Mouse (Mus musculus) stomach, embryonic 15.5 days (tissue): ENCODE data around the gene Lamp2. TPM values are rescaled to one million over a fixed set of nuclear protein-coding genes. Genes with fewer than 3 reads are reported as not detected.
"Not testable (repeated sequence)": the region's sequence is repeated elsewhere in the genome, so short reads cannot be mapped to it uniquely, and the experiment has no call there.

Source experiments
- ATAC-seq: fragments of 200-750 bp; cut with Nextera tagmentation; 2 replicates; pipeline ENCODE4 v1.8.0; 2017; ENCODE audit warnings: low read depth, moderate number of reproducible peaks, moderate TSS enrichment; ENCODE audit not compliant: insufficient read depth, low FRiP score
- H3K27ac ChIP-seq: fragments of 300-500 bp; sonication (generic); 2 replicates; pipeline ENCODE4 v1.5.1; 2015; ENCODE audit warnings: mild to moderate bottlenecking, inconsistent platforms
- H3K27me3 ChIP-seq: fragments of 300-500 bp; sonication (generic); replicated peaks from 2 replicates; pipeline ENCODE4 v1.6.1; 2015; ENCODE audit warnings: inconsistent platforms
- H3K36me3 ChIP-seq: fragments of 300-500 bp; sonication (generic); 2 replicates; pipeline ENCODE4 v1.6.1; 2015; ENCODE audit warnings: inconsistent platforms
- H3K4me1 ChIP-seq: fragments of 300-500 bp; sonication (generic); 2 replicates; pipeline ENCODE4 v1.6.1; 2015; ENCODE audit warnings: inconsistent platforms
- H3K4me2 ChIP-seq: fragments of 300-500 bp; sonication (generic); 2 replicates; pipeline ENCODE4 v1.6.1; 2015; ENCODE audit warnings: mild to moderate bottlenecking, inconsistent platforms
- H3K4me3 ChIP-seq: fragments of 300-500 bp; sonication (generic); replicated peaks from 2 replicates; pipeline ENCODE4 v1.5.1; 2015; ENCODE audit warnings: inconsistent platforms
- H3K9ac ChIP-seq: fragments of 300-500 bp; sonication (generic); 2 replicates; pipeline ENCODE4 v1.6.1; 2015; ENCODE audit warnings: inconsistent platforms
- H3K9me3 ChIP-seq: fragments of 300-500 bp; sonication (generic); 2 replicates; pipeline ENCODE4 v1.6.1; 2016; ENCODE audit warnings: inconsistent platforms
- WGBS: fragments of 180-500 bp; shearing (Covaris S2); methylation state at CpG from one replicate; pipeline ENCODE4 v1.1.7; 2015; 5-methylcytosine and 5-hydroxymethylcytosine counted together
- polyA plus RNA-seq: library from polyadenylated mRNA; unstranded; fragments of >200 nt; fragmentation: Nextera tagmentation; extraction: Ambion mirVana; gene quantifications from 2 replicates; pipeline ENCODE4 v1.2.1, GENCODE M21; 2015

Lamp2 gene
- polyA plus RNA-seq, 1 experiment from 2014 or later, result 143 TPM

GRCm38 (mm10) chrX:38423096-38423495, 33.2 kb downstream of the Lamp2 start:
- no peaks in the 10 kb centered on the region for H3K27me3 ChIP-seq
- WGBS, result 65% methylated on average over 3 of the region's 3 CpGs
- no peak overlapping the region for H3K27ac ChIP-seq
- no peaks in the 10 kb centered on the region for H3K36me3 ChIP-seq
- no peak for ATAC-seq
- no peaks in the 10 kb centered on the region for H3K4me1 ChIP-seq
- H3K9me3 ChIP-seq, result no peaks in the 10 kb centered on the region
- H3K9ac ChIP-seq, result no peak overlapping the region
- H3K4me3 ChIP-seq, result no peak overlapping the region
- no peak overlapping the region for H3K4me2 ChIP-seq

- Histone ChIP-seq H3K27me3 (no peaks in the 10 kb centered on the region), H3K9ac (no peak overlapping the region), H3K27ac (no peak overlapping the region), H3K36me3 (no peaks in the 10 kb centered on the region), H3K4me2 (no peak overlapping the region), H3K4me3 (no peak overlapping the region), H3K9me3 (no peaks in the 10 kb centered on the region), H3K4me1 (no peaks in the 10 kb centered on the region)
- ATAC-seq, result no peak
- WGBS, result 69% methylated on average over 3 of the region's 3 CpGs
Measured at GRCm38 (mm10) chrX:38422396-38422795, 33.9 kb downstream of the Lamp2 start.

- H3K36me3 ChIP-seq, result no peaks in the 10 kb centered on the region
- 58% methylated on average over 3 of the region's 3 CpGs for WGBS
- no peak overlapping the region for H3K27ac ChIP-seq
- no peak for ATAC-seq
- H3K9me3 ChIP-seq, result no peaks in the 10 kb centered on the region
- H3K9ac ChIP-seq, result no peak overlapping the region
- H3K4me1 ChIP-seq, result no peaks in the 10 kb centered on the region
- H3K4me3 ChIP-seq, result no peak overlapping the region
- H3K4me2 ChIP-seq, result no peak overlapping the region
- H3K27me3 ChIP-seq, result no peaks in the 10 kb centered on the region
Measured at GRCm38 (mm10) chrX:38403879-38404278, 52.4 kb downstream of the Lamp2 start.

GRCm38 (mm10) chrX:38402981-38403380, 53.3 kb downstream of the Lamp2 start:
- Histone ChIP-seq H3K27ac (no peak overlapping the region), H3K36me3 (no peaks in the 10 kb centered on the region), H3K4me2 (no peak overlapping the region), H3K9me3 (no peaks in the 10 kb centered on the region), H3K4me3 (no peak overlapping the region), H3K9ac (no peak overlapping the region), H3K4me1 (no peaks in the 10 kb centered on the region), H3K27me3 (no peaks in the 10 kb centered on the region)
- WGBS, result 69% methylated on average over 5 of the region's 5 CpGs
- no peak for ATAC-seq

- Histone ChIP-seq H3K4me2 (no peak overlapping the region), H3K27ac (no peak overlapping the region), H3K4me3 (no peak overlapping the region), H3K9ac (no peak overlapping the region), H3K27me3 (no peaks in the 10 kb centered on the region), H3K36me3 (no peaks in the 10 kb centered on the region), H3K9me3 (no peaks in the 10 kb centered on the region), H3K4me1 (no peaks in the 10 kb centered on the region)
- 33% methylated on average over 6 of the region's 6 CpGs for WGBS
- no peak for ATAC-seq
Measured at GRCm38 (mm10) chrX:38402004-38402403, 54.2 kb downstream of the Lamp2 start.

GRCm38 (mm10) chrX:38400616-38401015, 55.6 kb downstream of the Lamp2 start:
- H3K27ac ChIP-seq, result no peak overlapping the region
- no peak overlapping the region for H3K9ac ChIP-seq
- no peak overlapping the region for H3K4me3 ChIP-seq
- no peak overlapping the region for H3K4me2 ChIP-seq
- ATAC-seq, result no peak
- WGBS, result 67% methylated on average over 3 of the region's 3 CpGs
- H3K9me3 ChIP-seq, result no peaks in the 10 kb centered on the region
- no peaks in the 10 kb centered on the region for H3K36me3 ChIP-seq
- H3K27me3 ChIP-seq, result no peaks in the 10 kb centered on the region
- H3K4me1 ChIP-seq, result no peaks in the 10 kb centered on the region

- no peak overlapping the region for H3K4me2 ChIP-seq
- no peak for ATAC-seq
- 81% methylated on average over 1 of the region's 1 CpGs for WGBS
Measured at GRCm38 (mm10) chrX:38399671-38400070, 56.6 kb downstream of the Lamp2 start.

GRCm38 (mm10) chrX:38373169-38373568, 83.1 kb downstream of the Lamp2 start:
- WGBS, result 79% methylated on average over 1 of the region's 1 CpGs
- not testable (repeated sequence) for H3K9ac ChIP-seq, H3K27me3 ChIP-seq, H3K36me3 ChIP-seq, H3K27ac ChIP-seq, H3K9me3 ChIP-seq, H3K4me2 ChIP-seq, H3K4me3 ChIP-seq, H3K4me1 ChIP-seq, ATAC-seq

More at GRCm38 (mm10) chrX:38399671-38400070, 56.6 kb downstream of the Lamp2 start:
- no peak overlapping the region for H3K9ac ChIP-seq
- H3K27ac ChIP-seq, result no peak overlapping the region
- no peaks in the 10 kb centered on the region for H3K9me3 ChIP-seq
- H3K4me3 ChIP-seq, result no peak overlapping the region
- no peaks in the 10 kb centered on the region for H3K4me1 ChIP-seq
- no peaks in the 10 kb centered on the region for H3K36me3 ChIP-seq
- H3K27me3 ChIP-seq, result no peaks in the 10 kb centered on the region

GRCm38 (mm10) chrX:38364621-38365020, 91.6 kb downstream of the Lamp2 start:
- not testable (repeated sequence) for H3K4me3 ChIP-seq, H3K27me3 ChIP-seq, H3K4me1 ChIP-seq, H3K36me3 ChIP-seq, H3K27ac ChIP-seq, H3K4me2 ChIP-seq, ATAC-seq, H3K9ac ChIP-seq, H3K9me3 ChIP-seq
- 68% methylated on average over 1 of the region's 1 CpGs for WGBS

- H3K4me3 ChIP-seq, result no peak overlapping the region
- H3K27me3 ChIP-seq, result no peaks in the 10 kb centered on the region
- no peaks in the 10 kb centered on the region for H3K4me1 ChIP-seq
- H3K36me3 ChIP-seq, result no peaks in the 10 kb centered on the region
- H3K4me2 ChIP-seq, result no peak overlapping the region
- no peaks in the 10 kb centered on the region for H3K9me3 ChIP-seq
- no peak overlapping the region for H3K27ac ChIP-seq
- no peak overlapping the region for H3K9ac ChIP-seq
- 67% methylated on average over 8 of the region's 8 CpGs for whole genome bisulfite sequencing
- no peak for ATAC-seq
Measured at GRCm38 (mm10) chrX:38362016-38362415, 94.2 kb downstream of the Lamp2 start.

Other genes with a start within 250 kb of the Lamp2 start
- 31.8 and 34.5 TPM in 2 replicates for gene Tmem255a, start 204.0 kb downstream of the Lamp2 start, polyA plus RNA-seq
- 0.15 and 0.41 TPM in 2 replicates for gene Atp1b4, start 140.3 kb downstream of the Lamp2 start, polyA plus RNA-seq
- gene Cul4b, start 119.7 kb upstream of the Lamp2 start, polyA plus RNA-seq, result 22.2 and 25.3 TPM in 2 replicates
- gene Mcts1, start 144.1 kb upstream of the Lamp2 start, polyA plus RNA-seq, result 88.7 and 91.1 TPM in 2 replicates
- gene C1galt1c1, start 178.6 kb upstream of the Lamp2 start, polyA plus RNA-seq, result 44.4 and 44.7 TPM in 2 replicates